1 mouse cellular context compared by ENCODE assay signal in genomic region chr11:69979827-69980195, GRCm38 (mm10).
TF ChIP-seq lines count a peak whose summit lies in the region.

No protein-coding gene starts in this region.

TF ChIP-seq in CH12.LX, 34 proteins besides CTCF, POLR2A, EP300 and RAD21 (continued from another document):
- no peak for TF ChIP-seq ZMIZ1 (IDR thresholded peaks at IDR 0.05; ENCODE audit: low read depth, low read length)
- no peak for TF ChIP-seq RCOR1 (conservative IDR thresholded peaks at IDR 0.05; ENCODE audit: low read depth, low read length)
- no peak for TF ChIP-seq ZC3H11A (IDR thresholded peaks at IDR 0.05; ENCODE audit: low read depth, low read length)
- no peak for TF ChIP-seq NRF1 (IDR thresholded peaks at IDR 0.05; ENCODE audit: low read depth, low read length)
- no peak for TF ChIP-seq POLR2AphosphoS2 (IDR thresholded peaks at IDR 0.05; ENCODE audit: low read depth, low read length)
